Mouse (Mus musculus) small intestine, adult 2 months (tissue): ENCODE results near the gene Rbm20.

ENCODE experiments used
- CTCF ChIP-seq: fragments of 200-500 bp; IDR thresholded peaks from 2 replicates; pipeline ENCODE4 v1.5.1; 2012; ENCODE audit warnings: low read depth, mild to moderate bottlenecking, control low read depth, inconsistent platforms, low read length, moderate library complexity, mixed read lengths; ENCODE audit not compliant: insufficient replicate concordance, insufficient read length; ENCODE audit errors: extremely low read depth
- POLR2A ChIP-seq: fragments of 200-500 bp; IDR thresholded peaks from 2 replicates; pipeline ENCODE4 v1.6.1; 2012; ENCODE audit warnings: low read depth, mild to moderate bottlenecking, control low read depth, inconsistent platforms, low read length, moderate library complexity

GRCm38 (mm10) chr19:53792976-53793897 is 116.1 kb downstream of the Rbm20 start:
- no peak for TF ChIP-seq POLR2A
- TF ChIP-seq CTCF: no peak
